Mouse (Mus musculus) CH12.LX (cell line): ENCODE data around the gene Alpi.

Experiments used
- CTCF ChIP-seq, 2 experiments: IDR thresholded peaks in 1 of 2; conservative IDR thresholded peaks in 1 of 2; 2 replicates each; pipeline ENCODE4 v1.5.1; 2011 to 2012; ENCODE audit warnings: low read depth in 2 of 2, low read length in 2 of 2, improper control_type of control experiment in 1 of 2, inconsistent platforms in 1 of 2, mild to moderate bottlenecking in 1 of 2, moderate library complexity in 1 of 2
- EP300 ChIP-seq: IDR thresholded peaks from 2 replicates; pipeline ENCODE4 v1.6.1; 2011; ENCODE audit warnings: low read length, improper control_type of control experiment
- GABPA ChIP-seq: IDR thresholded peaks from 2 replicates; pipeline ENCODE4 v1.6.1; 2012; ENCODE audit warnings: low read depth, low read length, improper control_type of control experiment, inconsistent platforms; ENCODE audit not compliant: insufficient replicate concordance
- KAT2A ChIP-seq: IDR thresholded peaks from 2 replicates; pipeline ENCODE4 v1.6.1; 2012; ENCODE audit warnings: low read length, improper control_type of control experiment, inconsistent platforms; ENCODE audit not compliant: insufficient replicate concordance
- MAFK ChIP-seq: IDR thresholded peaks from 2 replicates; pipeline ENCODE4 v1.6.1; 2011; ENCODE audit warnings: low read length, improper control_type of control experiment; ENCODE audit not compliant: insufficient replicate concordance
- POLR2A ChIP-seq: IDR thresholded peaks from 2 replicates; pipeline ENCODE4 v1.6.1; 2011; ENCODE audit warnings: low read depth, mild to moderate bottlenecking, improper control_type of control experiment, low read length

DNA sequence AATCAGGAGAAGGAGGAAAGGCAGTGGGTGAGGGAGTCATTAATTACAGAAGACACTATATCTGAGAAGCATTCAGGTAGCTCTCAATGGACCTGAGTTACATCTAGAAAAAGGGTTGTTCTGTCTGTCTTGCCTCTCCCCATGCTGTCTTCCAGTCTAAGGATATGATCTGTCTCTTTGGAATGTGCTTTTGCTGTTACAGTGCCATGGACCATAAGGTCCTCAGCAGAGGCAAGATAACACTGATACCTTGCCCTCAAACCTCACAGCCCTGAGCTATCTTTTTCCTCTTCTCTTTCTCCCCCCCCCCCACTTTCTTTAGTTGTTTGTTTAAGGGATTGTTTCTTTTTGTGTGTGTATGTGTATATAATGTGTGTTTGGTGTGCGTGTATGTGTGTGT, 13.4 kb upstream of the Alpi start:
- TF ChIP-seq CTCF (conservative IDR thresholded peaks at IDR 0.05 in 1 of 2, IDR thresholded peaks at IDR 0.05 in 1 of 2; ENCODE audit: low read depth in 2 of 2, low read length in 2 of 2): no peak
- TF ChIP-seq KAT2A: no peak
- TF ChIP-seq MAFK: no peak
- TF ChIP-seq POLR2A: no peak
- no peak for TF ChIP-seq GABPA
- no peak for TF ChIP-seq EP300
